Mouse (Mus musculus): ENCODE measurements around the gene 9430038I01Rik.

DNA sequence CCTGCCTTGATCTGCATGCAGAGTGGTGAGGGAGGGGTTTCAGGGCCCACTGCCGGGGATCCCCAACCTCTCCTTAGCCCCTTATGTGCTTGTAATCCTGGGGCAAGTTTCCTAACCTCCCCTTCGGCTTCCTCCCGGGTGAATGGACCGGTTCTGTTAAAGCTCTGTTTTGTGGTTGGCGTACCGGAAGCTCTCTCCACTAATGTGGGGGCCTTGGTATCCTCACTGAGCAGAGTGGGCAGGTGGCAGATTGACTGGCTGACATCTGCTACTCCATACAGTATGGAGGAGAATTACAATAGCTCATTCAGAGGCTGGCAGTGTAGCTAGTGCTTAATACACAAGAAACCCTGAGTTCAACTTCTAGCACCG is 27.6 kb upstream of the 9430038I01Rik start:
- no peak for TF ChIP-seq CTCF (IDR thresholded peaks at IDR 0.05; ENCODE audit: extremely low read depth, insufficient read depth, insufficient read length, insufficient replicate concordance)
- TF ChIP-seq POLR2A (IDR thresholded peaks at IDR 0.05; ENCODE audit: low read depth, low read length), result no peak
